Mouse (Mus musculus): Measurements from ENCODE around the gene Fdps. TPM values are rescaled to one million over a fixed set of nuclear protein-coding genes. Genes with fewer than 3 reads are reported as not detected.

Gene Fdps
- 58.1 and 71.6 TPM in 2 replicates for polyA plus RNA-seq (2012; rRNA removed)

DNA sequence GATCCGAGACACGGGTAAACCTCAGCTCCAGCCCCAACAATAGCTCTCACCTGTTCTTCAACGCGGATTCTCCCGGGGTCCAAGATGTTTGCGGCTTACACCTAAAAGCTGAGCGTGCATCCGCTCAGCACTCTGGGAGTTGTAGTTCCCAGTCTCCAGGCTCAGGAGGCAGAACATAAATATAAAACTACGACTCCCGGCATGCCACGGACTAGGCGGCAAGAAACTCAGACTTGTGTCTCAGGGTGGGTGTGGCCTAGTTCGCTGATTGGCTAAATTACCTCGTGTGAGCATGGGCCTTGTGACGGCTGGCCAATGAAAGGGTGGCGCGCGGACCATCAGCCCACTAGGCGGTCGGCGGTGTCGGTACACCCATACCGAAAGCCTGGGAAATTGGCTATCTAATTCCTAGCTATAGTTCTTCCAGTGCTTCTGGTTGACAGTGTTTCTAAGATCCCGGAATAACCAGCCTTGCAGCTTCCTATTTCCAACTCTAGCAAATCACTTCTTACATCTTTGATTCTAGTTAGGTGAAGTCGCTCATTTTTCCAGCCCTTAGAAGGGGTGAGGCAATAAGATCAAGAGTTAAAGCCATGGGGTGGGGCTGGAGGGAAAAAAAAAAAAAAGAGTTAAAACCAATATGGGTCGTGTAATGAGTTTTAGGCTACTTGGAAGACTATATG lies at the start of gene Fdps:
Gene Fdps (minus strand): TSS at position 148 of the 683 bp plus-strand sequence.
- DNase-seq: peak; percentile 95
- under 1% methylated on average over 26 of the region's 26 CpGs for WGBS
- TF ChIP-seq CTCF (IDR thresholded peaks at IDR 0.05; ENCODE audit: borderline replicate concordance, control insufficient read depth, extremely low read depth, insufficient read depth, low read length, poor library complexity): 0 out of 2 replicates have a peak, but pooled peaks have one; percentile 46
- peak; percentile 55; the same call in 1 of the 2 replicates for TF ChIP-seq POLR2A (IDR thresholded peaks at IDR 0.05; ENCODE audit: control insufficient read depth, extremely low read depth, insufficient read depth, low read length, poor library complexity)
- H3K4me3 ChIP-seq (ENCODE audit: control insufficient read depth, insufficient read depth, low read length): peak within 1 kb of the TSS; percentile 71
- H3K27ac ChIP-seq (ENCODE audit: control insufficient read depth, insufficient read depth, low read length): peak within 1 kb of the TSS; percentile 19; the same call in 1 of the 2 replicates
- no peaks in the 10 kb centered on the region for H3K27me3 ChIP-seq (ENCODE audit: control insufficient read depth, insufficient read depth, low read length)
- peaks cover 4% of the 10 kb centered on the region for H3K4me1 ChIP-seq (replicated peaks; ENCODE audit: control insufficient read depth, insufficient read depth, low read length)
- H3K36me3 ChIP-seq (ENCODE audit: control insufficient read depth, insufficient read depth, low read length): no peaks in the 10 kb centered on the region

DNA sequence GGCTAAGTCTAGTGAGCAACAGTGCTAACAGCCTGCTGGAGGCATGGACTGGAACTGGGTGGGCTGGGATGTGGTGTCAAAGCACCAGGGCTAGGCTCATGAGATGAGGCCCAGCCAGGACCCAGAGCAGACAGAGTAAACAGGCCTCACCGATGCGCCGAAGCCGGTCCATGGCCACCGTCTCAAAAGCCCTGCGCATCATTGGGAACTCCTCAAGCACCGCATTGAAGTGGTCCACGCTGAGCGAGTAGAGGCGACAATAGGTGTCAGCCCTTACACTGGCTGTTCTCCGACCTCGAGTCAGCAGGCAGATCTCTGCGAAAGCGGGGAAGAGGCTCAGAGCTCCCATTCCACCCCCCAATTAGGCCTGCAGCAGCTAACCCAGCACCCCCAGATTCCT lies 46.8 kb upstream of the Fdps start:
- no peak for DNase-seq
- Histone ChIP-seq H3K4me1 (replicated peaks; ENCODE audit: control insufficient read depth, insufficient read depth, low read length) (no peaks in the 10 kb centered on the region), H3K27ac (ENCODE audit: control insufficient read depth, insufficient read depth, low read length) (no peak overlapping the region), H3K36me3 (ENCODE audit: control insufficient read depth, insufficient read depth, low read length) (no peaks in the 10 kb centered on the region), H3K27me3 (ENCODE audit: control insufficient read depth, insufficient read depth, low read length) (no peaks in the 10 kb centered on the region), H3K4me3 (ENCODE audit: control insufficient read depth, insufficient read depth, low read length) (no peak overlapping the region)
- 95% methylated on average over 14 of the region's 14 CpGs for WGBS
- TF ChIP-seq CTCF (IDR thresholded peaks at IDR 0.05; ENCODE audit: borderline replicate concordance, control insufficient read depth, extremely low read depth, insufficient read depth, low read length, poor library complexity): no peak
- no peak for TF ChIP-seq POLR2A (IDR thresholded peaks at IDR 0.05; ENCODE audit: control insufficient read depth, extremely low read depth, insufficient read depth, low read length, poor library complexity)

DNA sequence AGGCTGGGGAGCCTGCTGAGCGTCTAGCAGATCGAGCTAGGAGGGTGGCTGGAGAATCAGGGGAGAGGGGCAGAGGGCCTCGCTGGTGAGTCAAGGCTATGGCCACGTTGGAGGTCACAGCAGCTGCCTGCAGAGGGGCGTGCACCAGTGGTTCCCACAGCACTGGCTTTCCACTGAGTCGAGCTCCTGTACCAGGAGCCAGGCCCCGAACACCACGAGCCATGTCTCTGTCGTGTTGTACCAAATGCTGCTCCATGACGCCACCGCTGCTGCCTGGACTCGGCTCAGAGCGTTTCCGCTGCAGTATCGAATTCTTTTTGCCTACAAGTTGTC lies 46.2 kb upstream of the Fdps start:
- Histone ChIP-seq H3K27ac (ENCODE audit: control insufficient read depth, insufficient read depth, low read length) (no peak overlapping the region), H3K36me3 (ENCODE audit: control insufficient read depth, insufficient read depth, low read length) (no peaks in the 10 kb centered on the region), H3K4me1 (replicated peaks; ENCODE audit: control insufficient read depth, insufficient read depth, low read length) (no peaks in the 10 kb centered on the region), H3K4me3 (ENCODE audit: control insufficient read depth, insufficient read depth, low read length) (no peak overlapping the region), H3K27me3 (ENCODE audit: control insufficient read depth, insufficient read depth, low read length) (no peaks in the 10 kb centered on the region)
- 29% methylated on average over 15 of the region's 15 CpGs for WGBS
- no peak for TF ChIP-seq CTCF (IDR thresholded peaks at IDR 0.05; ENCODE audit: borderline replicate concordance, control insufficient read depth, extremely low read depth, insufficient read depth, low read length, poor library complexity)
- no peak for TF ChIP-seq POLR2A (IDR thresholded peaks at IDR 0.05; ENCODE audit: control insufficient read depth, extremely low read depth, insufficient read depth, low read length, poor library complexity)
- DNase-seq: no peak

DNA sequence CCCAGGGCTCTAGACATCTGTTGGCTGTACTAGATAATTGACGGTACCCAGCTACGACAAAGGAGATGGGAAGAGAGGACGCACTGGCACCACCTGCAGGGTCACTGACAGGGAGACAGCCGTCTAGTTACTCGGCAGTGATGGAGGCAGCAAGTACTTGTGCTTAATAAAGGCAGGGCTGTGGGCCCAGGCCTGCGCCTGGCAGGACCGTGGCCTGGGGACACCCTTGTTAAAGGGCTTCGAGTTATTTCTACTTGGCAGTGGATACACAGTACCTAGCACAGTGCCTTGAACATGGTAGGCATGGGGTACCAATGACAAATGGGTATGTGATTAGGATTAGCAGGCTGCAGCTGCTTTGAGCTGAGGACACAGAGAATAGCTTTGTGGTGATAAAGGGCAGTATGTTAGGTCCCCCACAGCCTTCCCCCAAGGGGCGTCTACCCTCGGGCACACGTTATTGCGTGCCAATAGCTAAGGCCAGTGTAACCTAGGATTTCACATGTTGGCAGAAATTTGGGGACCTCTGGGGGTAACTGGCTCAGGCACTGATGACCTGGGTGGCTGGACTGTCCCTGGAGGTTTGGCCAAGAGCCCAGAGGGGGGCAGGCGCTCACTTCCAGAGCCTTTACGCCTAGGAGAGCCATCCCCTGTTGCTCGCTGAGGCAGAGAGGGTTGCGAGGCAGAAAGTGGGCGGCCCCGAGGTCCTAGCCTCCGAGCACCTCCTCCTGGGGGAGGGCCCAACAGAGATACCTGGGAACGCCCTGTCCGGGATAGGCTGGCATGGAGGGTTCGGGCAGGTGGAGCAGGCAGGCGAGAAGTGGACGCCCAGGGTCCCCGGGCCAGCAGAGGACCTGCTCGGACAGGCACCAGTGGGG lies 45.6 kb upstream of the Fdps start:
- no peak overlapping the region for H3K27ac ChIP-seq (ENCODE audit: control insufficient read depth, insufficient read depth, low read length)
- 45% methylated on average over 26 of the region's 26 CpGs for WGBS
- H3K27me3 ChIP-seq (ENCODE audit: control insufficient read depth, insufficient read depth, low read length): no peaks in the 10 kb centered on the region
- DNase-seq: no peak
- H3K4me1 ChIP-seq (replicated peaks; ENCODE audit: control insufficient read depth, insufficient read depth, low read length): no peaks in the 10 kb centered on the region
- TF ChIP-seq POLR2A (IDR thresholded peaks at IDR 0.05; ENCODE audit: control insufficient read depth, extremely low read depth, insufficient read depth, low read length, poor library complexity) (no peak), CTCF (IDR thresholded peaks at IDR 0.05; ENCODE audit: borderline replicate concordance, control insufficient read depth, extremely low read depth, insufficient read depth, low read length, poor library complexity) (no peak)
- H3K36me3 ChIP-seq (ENCODE audit: control insufficient read depth, insufficient read depth, low read length): no peaks in the 10 kb centered on the region
- H3K4me3 ChIP-seq (ENCODE audit: control insufficient read depth, insufficient read depth, low read length): no peak overlapping the region

DNA sequence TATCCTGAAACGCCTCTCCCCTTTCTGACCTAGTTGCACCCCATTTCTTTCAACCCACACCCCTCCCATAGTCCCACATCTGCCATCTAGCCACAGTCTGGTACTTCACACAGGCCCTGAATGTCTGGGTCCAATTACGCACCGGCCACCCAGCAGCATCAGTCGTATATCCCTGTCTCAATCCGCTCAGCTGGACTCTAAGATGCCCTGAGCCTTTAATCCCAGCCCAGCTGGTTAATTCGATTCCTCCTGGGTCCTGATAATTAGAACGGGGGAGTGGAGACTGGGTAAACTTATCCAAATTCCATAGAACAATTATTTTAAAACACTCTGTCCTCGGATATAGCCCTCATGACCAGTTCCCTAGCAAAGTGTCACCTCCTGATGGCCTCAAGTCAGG lies 43.8 kb upstream of the Fdps start:
- TF ChIP-seq CTCF (IDR thresholded peaks at IDR 0.05; ENCODE audit: borderline replicate concordance, control insufficient read depth, extremely low read depth, insufficient read depth, low read length, poor library complexity): no peak
- no peak for TF ChIP-seq POLR2A (IDR thresholded peaks at IDR 0.05; ENCODE audit: control insufficient read depth, extremely low read depth, insufficient read depth, low read length, poor library complexity)

DNA sequence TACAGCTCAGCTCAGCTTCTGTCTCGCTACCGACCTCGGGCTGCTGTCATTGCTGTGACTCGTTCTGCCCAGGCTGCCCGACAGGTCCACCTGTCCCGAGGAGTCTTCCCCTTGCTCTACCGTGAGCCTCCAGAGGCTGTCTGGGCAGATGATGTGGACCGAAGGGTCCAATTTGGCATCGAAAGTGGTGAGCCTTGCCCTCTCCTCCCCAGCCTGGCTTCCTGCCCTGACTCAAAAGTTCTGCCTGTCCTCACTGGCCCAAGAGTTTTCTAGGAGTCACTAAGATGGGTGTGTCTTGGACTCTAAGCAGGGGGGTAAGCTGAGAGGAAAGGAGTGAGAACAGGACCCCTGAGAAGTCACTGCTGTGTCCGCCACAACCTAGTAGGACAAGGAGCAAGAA lies 43.1 kb upstream of the Fdps start:
- no peak for TF ChIP-seq CTCF (IDR thresholded peaks at IDR 0.05; ENCODE audit: borderline replicate concordance, control insufficient read depth, extremely low read depth, insufficient read depth, low read length, poor library complexity)
- no peak for TF ChIP-seq POLR2A (IDR thresholded peaks at IDR 0.05; ENCODE audit: control insufficient read depth, extremely low read depth, insufficient read depth, low read length, poor library complexity)
- Histone ChIP-seq H3K27me3 (ENCODE audit: control insufficient read depth, insufficient read depth, low read length) (no peaks in the 10 kb centered on the region), H3K36me3 (ENCODE audit: control insufficient read depth, insufficient read depth, low read length) (no peaks in the 10 kb centered on the region)

More for the DNA sequence above, 43.8 kb upstream of the Fdps start:
- DNase-seq: no peak
- no peak overlapping the region for H3K27ac ChIP-seq (ENCODE audit: control insufficient read depth, insufficient read depth, low read length)
- H3K4me3 ChIP-seq (ENCODE audit: control insufficient read depth, insufficient read depth, low read length): no peak overlapping the region
- no peaks in the 10 kb centered on the region for H3K27me3 ChIP-seq (ENCODE audit: control insufficient read depth, insufficient read depth, low read length)
- WGBS: 75% methylated on average over 8 of the region's 8 CpGs
- H3K4me1 ChIP-seq (replicated peaks; ENCODE audit: control insufficient read depth, insufficient read depth, low read length): no peaks in the 10 kb centered on the region
- H3K36me3 ChIP-seq (ENCODE audit: control insufficient read depth, insufficient read depth, low read length): no peaks in the 10 kb centered on the region

More for the DNA sequence above, 43.1 kb upstream of the Fdps start:
- WGBS: 69% methylated on average over 10 of the region's 10 CpGs
- H3K4me3 ChIP-seq (ENCODE audit: control insufficient read depth, insufficient read depth, low read length): no peak overlapping the region
- no peak for DNase-seq
- H3K4me1 ChIP-seq (replicated peaks; ENCODE audit: control insufficient read depth, insufficient read depth, low read length): no peaks in the 10 kb centered on the region
- H3K27ac ChIP-seq (ENCODE audit: control insufficient read depth, insufficient read depth, low read length): no peak overlapping the region

Data from thymus, adult 2 months (tissue).